Mouse (Mus musculus) embryonic facial prominence, embryonic 13.5 days (tissue): ENCODE results near the gene Mier3. TPM values are rescaled to one million over a fixed set of nuclear protein-coding genes. Genes with fewer than 3 reads are reported as not detected.

ENCODE experiments used
- ATAC-seq: fragments of 200-750 bp; cut with Nextera tagmentation; 2 replicates; pipeline ENCODE4 v1.8.0; 2017; ENCODE audit warnings: low read depth; ENCODE audit not compliant: insufficient number of reproducible peaks, insufficient read depth, low FRiP score, low TSS enrichment
- H3K27ac ChIP-seq: fragments of 300-500 bp; sonication (generic); 2 replicates; pipeline ENCODE4 v1.5.1; 2015; ENCODE audit warnings: moderate library complexity, mild to moderate bottlenecking, inconsistent platforms
- H3K27me3 ChIP-seq: fragments of 300-500 bp; sonication (generic); 2 replicates; pipeline ENCODE4 v1.6.1; 2015; ENCODE audit warnings: mild to moderate bottlenecking, inconsistent platforms
- H3K36me3 ChIP-seq: fragments of 300-500 bp; sonication (generic); 2 replicates; pipeline ENCODE4 v1.6.1; 2015; ENCODE audit warnings: mild to moderate bottlenecking, inconsistent platforms
- H3K4me1 ChIP-seq: fragments of 300-500 bp; sonication (generic); 2 replicates; pipeline ENCODE4 v1.6.1; 2015; ENCODE audit warnings: inconsistent platforms
- H3K4me2 ChIP-seq: fragments of 300-500 bp; sonication (generic); 2 replicates; pipeline ENCODE4 v1.6.1; 2015; ENCODE audit warnings: moderate library complexity, mild to moderate bottlenecking, inconsistent platforms
- H3K4me3 ChIP-seq: fragments of 300-500 bp; sonication (generic); 2 replicates; pipeline ENCODE4 v1.5.1; 2015; ENCODE audit warnings: mild to moderate bottlenecking, inconsistent platforms
- H3K9ac ChIP-seq: fragments of 300-500 bp; sonication (generic); 2 replicates; pipeline ENCODE4 v1.6.1; 2015; ENCODE audit warnings: mild to moderate bottlenecking, inconsistent platforms
- H3K9me3 ChIP-seq: fragments of 300-500 bp; sonication (generic); 2 replicates; pipeline ENCODE4 v1.6.1; 2016; ENCODE audit warnings: inconsistent platforms
- WGBS: fragments of 180-500 bp; shearing (Covaris S2); methylation state at CpG from one replicate; pipeline ENCODE4 v1.1.7; 2015; ENCODE audit warnings: mixed read lengths; 5-methylcytosine and 5-hydroxymethylcytosine counted together
- polyA plus RNA-seq: library from polyadenylated mRNA; unstranded; fragments of >200 nt; fragmentation: Nextera tagmentation; extraction: Ambion mirVana; gene quantifications from 2 replicates; pipeline ENCODE4 v1.2.1, GENCODE M21; 2015

Mier3 gene
- polyA plus RNA-seq, 1 experiment from 2014 or later = 22.9 TPM

- Histone ChIP-seq H3K36me3 (peaks cover 37% of the 10 kb centered on the region), H3K9me3 (no peaks in the 10 kb centered on the region), H3K4me2 (no peak overlapping the region), H3K9ac (no peak overlapping the region), H3K4me1 (no peaks in the 10 kb centered on the region), H3K27me3 (no peaks in the 10 kb centered on the region), H3K4me3 (no peak overlapping the region), H3K27ac (no peak overlapping the region)
- ATAC-seq = no peak
- 86% methylated on average over 5 of the region's 5 CpGs for WGBS
Measured at GRCm38 (mm10) chr13:111746831-111747230, 66.1 kb downstream of the Mier3 start.

- H3K27ac ChIP-seq = no peak overlapping the region
- H3K4me2 ChIP-seq = no peak overlapping the region
- H3K9ac ChIP-seq = no peak overlapping the region
- H3K4me1 ChIP-seq = no peaks in the 10 kb centered on the region
- peaks cover 53% of the 10 kb centered on the region for H3K36me3 ChIP-seq
- ATAC-seq = no peak
- no peaks in the 10 kb centered on the region for H3K9me3 ChIP-seq
- no peak overlapping the region for H3K4me3 ChIP-seq
- no peaks in the 10 kb centered on the region for H3K27me3 ChIP-seq
- WGBS = 93% methylated on average over 28 of the region's 28 CpGs
Measured at GRCm38 (mm10) chr13:111748301-111749062, 67.7 kb downstream of the Mier3 start.

- H3K27me3 ChIP-seq = no peaks in the 10 kb centered on the region
- no peak for ATAC-seq
Measured at GRCm38 (mm10) chr13:111753321-111753720, 72.5 kb downstream of the Mier3 start.

GRCm38 (mm10) chr13:111755377-111755776, 74.6 kb downstream of the Mier3 start:
- Histone ChIP-seq H3K9me3 (no peaks in the 10 kb centered on the region), H3K4me3 (no peak overlapping the region), H3K36me3 (peaks cover 93% of the 10 kb centered on the region), H3K4me1 (no peaks in the 10 kb centered on the region), H3K4me2 (no peak overlapping the region), H3K9ac (no peak overlapping the region), H3K27ac (no peak overlapping the region), H3K27me3 (no peaks in the 10 kb centered on the region)
- no peak for ATAC-seq
- 96% methylated on average over 18 of the region's 18 CpGs for WGBS

More at GRCm38 (mm10) chr13:111753321-111753720, 72.5 kb downstream of the Mier3 start:
- no peak overlapping the region for H3K9ac ChIP-seq
- peaks cover 95% of the 10 kb centered on the region for H3K36me3 ChIP-seq
- no peak overlapping the region for H3K4me3 ChIP-seq
- WGBS = 90% methylated on average over 6 of the region's 6 CpGs
- H3K4me1 ChIP-seq = no peaks in the 10 kb centered on the region
- H3K4me2 ChIP-seq = no peak overlapping the region
- H3K27ac ChIP-seq = no peak overlapping the region
- H3K9me3 ChIP-seq = no peaks in the 10 kb centered on the region

- H3K36me3 ChIP-seq = peaks cover 93% of the 10 kb centered on the region
- no peaks in the 10 kb centered on the region for H3K9me3 ChIP-seq
- 97% methylated on average over 15 of the region's 15 CpGs for WGBS
- no peak overlapping the region for H3K27ac ChIP-seq
- no peak for ATAC-seq
- no peak overlapping the region for H3K4me2 ChIP-seq
- H3K27me3 ChIP-seq = no peaks in the 10 kb centered on the region
- H3K9ac ChIP-seq = no peak overlapping the region
- no peak overlapping the region for H3K4me3 ChIP-seq
- no peaks in the 10 kb centered on the region for H3K4me1 ChIP-seq
Measured at GRCm38 (mm10) chr13:111755937-111756336, 75.2 kb downstream of the Mier3 start.

- Histone ChIP-seq H3K9me3 (no peaks in the 10 kb centered on the region), H3K4me1 (no peaks in the 10 kb centered on the region), H3K9ac (no peak overlapping the region), H3K36me3 (peaks cover 93% of the 10 kb centered on the region), H3K27ac (no peak overlapping the region), H3K27me3 (no peaks in the 10 kb centered on the region), H3K4me3 (no peak overlapping the region), H3K4me2 (no peak overlapping the region)
- ATAC-seq = no peak
- WGBS = 95% methylated on average over 6 of the region's 6 CpGs
Measured at GRCm38 (mm10) chr13:111756986-111757385, 76.2 kb downstream of the Mier3 start.

GRCm38 (mm10) chr13:111762526-111762925, 81.7 kb downstream of the Mier3 start:
- WGBS = 90% methylated on average over 12 of the region's 12 CpGs
- Histone ChIP-seq H3K9ac (no peak overlapping the region), H3K4me1 (no peaks in the 10 kb centered on the region), H3K4me3 (no peak overlapping the region), H3K27ac (no peak overlapping the region), H3K9me3 (no peaks in the 10 kb centered on the region), H3K36me3 (peaks cover 91% of the 10 kb centered on the region), H3K4me2 (no peak overlapping the region), H3K27me3 (no peaks in the 10 kb centered on the region)
- no peak for ATAC-seq

Other genes with a start within 250 kb of the Mier3 start
- 101 and 110 TPM in 2 replicates for gene Gpbp1, start 190.9 kb upstream of the Mier3 start, polyA plus RNA-seq
- gene Gm49496, start 131.0 kb upstream of the Mier3 start, polyA plus RNA-seq = not detected in 2 replicates
- not detected in 2 replicates for gene Gm10198, start 88.2 kb upstream of the Mier3 start, polyA plus RNA-seq
- gene Map3k1, start 128.0 kb downstream of the Mier3 start, polyA plus RNA-seq = 16.1 and 20.5 TPM in 2 replicates